Mouse (Mus musculus) forebrain, postnatal 0 days (tissue): Measurements from ENCODE around the gene Wipf1. TPM values are rescaled to one million over a fixed set of nuclear protein-coding genes. Genes with fewer than 3 reads are reported as not detected.

Source experiments
- ATAC-seq: fragments of 200-750 bp; cut with Nextera tagmentation; 2 replicates; pipeline ENCODE4 v1.8.0; 2017; ENCODE audit warnings: mild to moderate bottlenecking, moderate library complexity
- DNase-seq: peaks from one replicate; pipeline ENCODE4 v3.0.0-alpha.2; 2015
- H3K27ac ChIP-seq: fragments of 300-500 bp; sonication (generic); 2 replicates; pipeline ENCODE4 v1.5.1; 2014; ENCODE audit warnings: low read depth, mild to moderate bottlenecking, antibody characterized with exemption, low read length, moderate library complexity, mixed read lengths
- H3K27me3 ChIP-seq: fragments of 300-500 bp; sonication (generic); 2 replicates; pipeline ENCODE4 v1.6.1; 2014; ENCODE audit warnings: mild to moderate bottlenecking, low read length, mixed read lengths; ENCODE audit not compliant: insufficient read depth
- H3K36me3 ChIP-seq: fragments of 300-500 bp; sonication (generic); 2 replicates; pipeline ENCODE4 v1.6.1; 2014; ENCODE audit warnings: mild to moderate bottlenecking, moderate library complexity; ENCODE audit not compliant: insufficient read depth
- H3K4me1 ChIP-seq: fragments of 300-500 bp; sonication (generic); 2 replicates; pipeline ENCODE4 v1.6.1; 2014; ENCODE audit warnings: antibody characterized with exemption; ENCODE audit not compliant: insufficient read depth
- H3K4me2 ChIP-seq: fragments of 300-500 bp; sonication (generic); 2 replicates; pipeline ENCODE4 v1.6.1; 2014; ENCODE audit warnings: low read depth, mild to moderate bottlenecking, moderate library complexity
- H3K4me3 ChIP-seq: fragments of 300-500 bp; sonication (generic); 2 replicates; pipeline ENCODE4 v1.5.1; 2014; ENCODE audit warnings: low read depth, low read length, mixed read lengths
- H3K9ac ChIP-seq: fragments of 300-500 bp; sonication (generic); 2 replicates; pipeline ENCODE4 v1.6.1; 2014; ENCODE audit warnings: mild to moderate bottlenecking
- H3K9me3 ChIP-seq: fragments of 300-500 bp; sonication (generic); 2 replicates; pipeline ENCODE4 v1.6.1; 2016; ENCODE audit warnings: low read length
- CTCF ChIP-seq: sonication (generic); IDR thresholded peaks from 2 replicates; pipeline ENCODE4 v1.5.1; 2016; ENCODE audit warnings: antibody characterized with exemption, control low read depth, low read depth
- WGBS: fragments of 180-500 bp; shearing (Covaris S2); extraction: QIAGEN DNeasy Blood & Tissue Kit; methylation state at CpG from one replicate; pipeline ENCODE4 v1.1.7; 2014; 5-methylcytosine and 5-hydroxymethylcytosine counted together
- polyA plus RNA-seq: library from polyadenylated mRNA; unstranded; fragments of >200 nt; fragmentation: Nextera tagmentation; extraction: Ambion mirVana; gene quantifications from 2 replicates; pipeline ENCODE4 v1.2.1, GENCODE M21; 2015
- total RNA-seq: library from RNA; depleted of rRNA; stranded (reverse); fragments of >200 nt; gene quantifications from 2 replicates; pipeline ENCODE4 v1.2.3, GENCODE M21; 2014

Wipf1 gene
- total and polyA plus RNA-seq, 2 experiments from 2014 or later: 2.0 to 2.4 TPM

DNA sequence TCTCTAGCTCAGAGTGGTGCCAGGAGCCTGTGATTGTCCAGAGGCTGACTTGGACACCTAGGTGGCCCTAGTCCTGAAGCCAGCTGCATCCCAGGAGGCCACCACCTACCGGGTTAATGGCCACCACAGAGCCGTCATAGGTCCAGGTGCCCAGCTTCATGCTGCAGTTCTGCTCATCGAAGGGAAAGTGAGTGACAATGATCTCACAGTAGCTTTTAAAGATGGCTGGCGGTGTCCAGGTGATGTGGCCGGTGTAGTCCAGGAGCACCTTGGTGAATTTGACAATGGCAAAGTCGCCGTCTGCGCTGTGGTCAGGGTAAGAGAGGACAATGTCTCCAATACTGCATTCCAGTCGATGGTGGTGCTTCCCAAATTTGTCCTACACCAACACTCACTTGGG is 41.8 kb upstream of the Wipf1 start:
- Histone ChIP-seq H3K9ac (no peak overlapping the region), H3K4me1 (0 out of 2 replicates have a peak, but pooled peaks cover 11% of the 10 kb centered on the region), H3K27me3 (no peaks in the 10 kb centered on the region), H3K4me2 (no peak overlapping the region), H3K4me3 (no peak overlapping the region), H3K9me3 (no peaks in the 10 kb centered on the region), H3K36me3 (no peaks in the 10 kb centered on the region), H3K27ac (no peak overlapping the region)
- ATAC-seq: no peak
- no peak for DNase-seq
- 94% methylated on average over 9 of the region's 9 CpGs for WGBS
- TF ChIP-seq CTCF: no peak

DNA sequence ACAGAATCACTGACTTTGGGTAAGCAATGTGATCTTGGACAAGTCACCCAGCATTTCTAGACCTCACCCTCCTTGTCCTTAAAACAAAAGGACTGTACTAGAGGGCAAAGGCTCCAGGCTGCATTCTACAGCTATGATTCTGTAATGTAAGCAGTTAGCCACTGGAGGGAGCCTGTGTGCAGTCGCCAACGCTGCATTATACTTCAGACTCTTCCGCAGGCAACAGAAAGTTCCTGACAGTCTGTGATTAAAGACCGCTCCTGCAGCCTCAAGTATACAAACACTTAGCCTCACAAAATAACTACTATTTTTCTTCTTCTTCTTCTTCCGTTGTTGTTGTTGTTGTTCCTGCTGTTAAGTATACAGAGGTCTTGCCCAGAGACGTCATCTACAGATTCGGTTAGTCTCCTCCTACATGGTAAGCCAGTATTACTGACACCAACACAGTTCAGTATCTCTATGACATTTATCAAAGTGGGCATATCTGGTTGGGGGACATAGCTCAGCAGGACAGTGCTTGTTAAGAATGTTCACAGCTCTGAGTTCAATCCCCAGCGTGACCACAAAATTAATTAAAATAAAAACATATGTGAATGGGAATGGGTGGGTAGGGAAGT is 37.6 kb upstream of the Wipf1 start:
- Histone ChIP-seq H3K36me3 (no peaks in the 10 kb centered on the region), H3K27me3 (no peaks in the 10 kb centered on the region), H3K4me2 (peak overlapping the region; percentile 23), H3K9ac (no peak overlapping the region), H3K4me3 (no peak overlapping the region), H3K27ac (no peak overlapping the region), H3K4me1 (0 out of 2 replicates have a peak, but pooled peaks cover 16% of the 10 kb centered on the region), H3K9me3 (no peaks in the 10 kb centered on the region)
- ATAC-seq (peak; percentile 72), DNase-seq (peak; percentile 83)
- 25% methylated on average over 8 of the region's 8 CpGs for WGBS
- TF ChIP-seq CTCF: peak; percentile 90

DNA sequence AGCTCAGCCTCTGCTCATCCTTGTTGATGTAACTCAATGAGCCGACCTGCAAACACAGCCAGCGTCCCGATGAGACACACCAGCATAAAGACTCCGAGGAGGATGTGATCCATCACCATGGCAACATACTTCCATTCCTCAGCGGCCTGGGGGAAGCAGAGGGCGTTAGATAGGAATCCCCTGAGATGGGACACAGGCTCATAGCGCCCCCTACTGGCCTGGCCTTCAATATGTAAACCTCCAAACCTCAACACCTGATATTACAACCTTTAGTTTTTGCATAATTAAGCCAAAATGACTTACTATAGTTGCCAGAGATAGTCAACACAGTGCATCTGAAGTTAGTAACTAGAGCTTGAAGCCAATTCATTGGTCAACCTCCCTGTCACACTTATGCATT is 36.6 kb upstream of the Wipf1 start:
- H3K9me3 ChIP-seq: no peaks in the 10 kb centered on the region
- H3K4me3 ChIP-seq: no peak overlapping the region
- no peaks in the 10 kb centered on the region for H3K27me3 ChIP-seq
- WGBS: 12% methylated on average over 7 of the region's 7 CpGs
- ATAC-seq (peak; percentile 51), DNase-seq (peak; percentile 60)
- H3K4me2 ChIP-seq: no peak overlapping the region
- 0 out of 2 replicates have a peak, but pooled peaks cover 10% of the 10 kb centered on the region for H3K4me1 ChIP-seq
- H3K27ac ChIP-seq: no peak overlapping the region
- H3K9ac ChIP-seq: no peak overlapping the region
- H3K36me3 ChIP-seq: no peaks in the 10 kb centered on the region
- peak; percentile 68 for TF ChIP-seq CTCF

DNA sequence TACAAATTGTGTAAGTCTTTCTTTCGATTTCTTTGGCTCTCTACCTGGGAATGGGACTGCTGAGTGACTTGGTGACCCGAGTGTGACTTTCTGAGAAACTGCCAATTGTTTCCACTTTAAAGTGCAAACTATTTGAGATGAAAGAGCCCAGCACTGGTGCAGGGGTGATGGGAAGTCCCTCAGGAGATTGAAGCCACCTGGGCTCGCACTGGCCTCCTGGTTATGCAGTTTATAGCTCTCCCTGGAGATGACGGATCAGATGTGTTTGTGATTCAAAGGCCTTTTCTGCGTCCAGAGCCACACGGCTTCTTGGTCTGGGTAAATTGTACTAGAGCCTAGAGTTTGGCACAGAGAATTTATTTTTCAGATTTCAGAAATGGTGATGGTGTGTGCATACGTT is 34.2 kb upstream of the Wipf1 start:
- no peak overlapping the region for H3K9ac ChIP-seq
- no peak overlapping the region for H3K4me2 ChIP-seq
- H3K27me3 ChIP-seq: no peaks in the 10 kb centered on the region
- H3K36me3 ChIP-seq: no peaks in the 10 kb centered on the region
- 82% methylated on average over 7 of the region's 7 CpGs for WGBS
- H3K27ac ChIP-seq: no peak overlapping the region
- no peak for ATAC-seq
- H3K4me1 ChIP-seq: 0 out of 2 replicates have a peak, but pooled peaks cover 10% of the 10 kb centered on the region
- no peak overlapping the region for H3K4me3 ChIP-seq
- TF ChIP-seq CTCF: no peak
- no peak for DNase-seq
- H3K9me3 ChIP-seq: no peaks in the 10 kb centered on the region

DNA sequence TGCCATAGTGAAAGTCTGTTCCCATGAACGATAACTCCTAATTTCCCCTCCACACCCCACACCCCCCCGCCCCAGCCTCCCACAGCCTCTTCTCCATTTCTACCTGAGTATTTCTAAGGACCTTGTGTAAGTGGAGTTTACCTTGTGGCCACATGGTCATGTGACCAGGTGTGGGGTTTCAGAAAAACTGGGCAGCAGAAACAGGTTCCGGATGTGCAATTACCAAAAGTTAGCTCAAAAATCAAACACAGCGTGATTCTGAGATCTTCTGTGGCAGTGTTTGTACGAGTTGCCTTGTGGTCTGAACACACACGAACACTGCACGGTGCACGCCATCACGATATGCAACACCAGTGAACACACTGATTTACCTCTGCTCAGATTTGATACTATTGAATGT is 33.1 kb upstream of the Wipf1 start:
- no peaks in the 10 kb centered on the region for H3K36me3 ChIP-seq
- no peak overlapping the region for H3K27ac ChIP-seq
- 0 out of 2 replicates have a peak, but pooled peaks cover 10% of the 10 kb centered on the region for H3K4me1 ChIP-seq
- no peaks in the 10 kb centered on the region for H3K9me3 ChIP-seq
- TF ChIP-seq CTCF: no peak
- H3K4me2 ChIP-seq: no peak overlapping the region
- no peak overlapping the region for H3K4me3 ChIP-seq
- no peak overlapping the region for H3K9ac ChIP-seq
- H3K27me3 ChIP-seq: no peaks in the 10 kb centered on the region
- 95% methylated on average over 9 of the region's 9 CpGs for WGBS
- DNase-seq: no peak
- no peak for ATAC-seq

DNA sequence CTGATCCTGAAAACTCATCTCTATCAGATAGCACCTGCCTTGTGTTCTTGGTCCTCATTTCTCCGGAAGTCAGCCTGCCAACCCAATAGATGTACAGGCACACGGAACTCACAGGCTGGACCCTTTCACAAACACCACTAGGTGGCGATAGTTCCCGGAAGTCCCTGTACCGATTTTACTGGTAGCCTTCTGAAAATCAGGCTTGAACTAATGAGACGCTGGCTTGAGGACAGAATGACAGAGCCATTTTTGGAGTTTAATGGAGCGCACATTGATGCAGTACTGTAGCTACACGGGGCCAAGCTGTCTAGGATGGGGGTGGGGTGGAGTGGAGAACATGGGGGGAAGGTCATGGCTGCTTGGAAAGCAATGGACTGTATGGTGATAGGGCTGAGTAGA is 32.1 kb upstream of the Wipf1 start:
- Histone ChIP-seq H3K4me1 (0 out of 2 replicates have a peak, but pooled peaks cover 9% of the 10 kb centered on the region), H3K9me3 (no peaks in the 10 kb centered on the region), H3K4me3 (peak overlapping the region; percentile 39), H3K27ac (no peak overlapping the region), H3K9ac (no peak overlapping the region), H3K27me3 (no peaks in the 10 kb centered on the region), H3K36me3 (no peaks in the 10 kb centered on the region), H3K4me2 (peak overlapping the region; percentile 64)
- DNase-seq (peak; percentile 80), ATAC-seq (peak; percentile 72)
- WGBS: 4% methylated on average over 8 of the region's 8 CpGs
- peak; percentile 81 for TF ChIP-seq CTCF

DNA sequence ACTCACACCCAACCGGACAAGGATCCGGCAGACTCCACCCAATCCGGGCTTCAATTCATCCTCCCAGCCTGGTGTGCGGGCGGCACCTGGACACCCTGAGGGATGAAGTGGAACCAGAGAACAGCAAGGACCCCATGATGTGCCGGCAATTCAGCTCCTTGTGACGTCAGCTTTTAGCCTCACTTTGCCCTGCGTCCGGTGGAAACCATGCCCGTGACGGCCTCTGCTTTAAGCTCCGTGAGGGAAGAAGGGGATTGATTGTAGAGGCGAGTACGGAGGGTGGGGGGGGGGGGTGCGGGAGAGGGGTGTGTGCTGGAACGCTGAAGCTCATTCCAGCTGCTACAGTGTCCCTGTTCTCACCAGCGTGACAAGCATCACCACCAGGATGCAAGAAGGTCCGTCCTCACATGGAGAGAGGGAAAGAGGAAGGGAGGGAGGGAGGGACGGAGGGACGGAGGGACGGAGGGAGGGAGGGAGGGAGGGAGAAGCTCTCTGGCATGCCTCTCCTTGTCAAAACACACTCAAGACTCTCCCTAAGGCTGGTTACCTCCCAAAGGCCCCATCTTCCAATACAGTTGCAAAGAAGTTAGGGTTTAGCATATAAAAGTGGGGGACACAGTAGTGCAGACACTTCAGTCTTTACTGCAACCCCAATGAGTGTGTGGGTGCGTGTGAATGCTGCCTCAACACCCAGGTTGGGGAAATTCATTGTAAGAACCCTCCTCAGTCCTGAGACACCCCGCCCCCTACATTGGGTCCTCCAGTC is 31.5 kb upstream of the Wipf1 start:
- Histone ChIP-seq H3K4me1 (0 out of 2 replicates have a peak, but pooled peaks cover 3% of the 10 kb centered on the region), H3K36me3 (no peaks in the 10 kb centered on the region), H3K9ac (peak overlapping the region; percentile 48), H3K27me3 (no peaks in the 10 kb centered on the region), H3K4me2 (peak overlapping the region; percentile 64), H3K4me3 (peak overlapping the region; percentile 39), H3K9me3 (no peaks in the 10 kb centered on the region), H3K27ac (no peak overlapping the region)
- no peak for TF ChIP-seq CTCF
- DNase-seq: peak; percentile 29
- ATAC-seq: peak; percentile 51
- WGBS: 2% methylated on average over 22 of the region's 23 CpGs
